Mouse (Mus musculus): Measurements from ENCODE around the gene Hoxa3.

The Hoxa3 gene

DNA sequence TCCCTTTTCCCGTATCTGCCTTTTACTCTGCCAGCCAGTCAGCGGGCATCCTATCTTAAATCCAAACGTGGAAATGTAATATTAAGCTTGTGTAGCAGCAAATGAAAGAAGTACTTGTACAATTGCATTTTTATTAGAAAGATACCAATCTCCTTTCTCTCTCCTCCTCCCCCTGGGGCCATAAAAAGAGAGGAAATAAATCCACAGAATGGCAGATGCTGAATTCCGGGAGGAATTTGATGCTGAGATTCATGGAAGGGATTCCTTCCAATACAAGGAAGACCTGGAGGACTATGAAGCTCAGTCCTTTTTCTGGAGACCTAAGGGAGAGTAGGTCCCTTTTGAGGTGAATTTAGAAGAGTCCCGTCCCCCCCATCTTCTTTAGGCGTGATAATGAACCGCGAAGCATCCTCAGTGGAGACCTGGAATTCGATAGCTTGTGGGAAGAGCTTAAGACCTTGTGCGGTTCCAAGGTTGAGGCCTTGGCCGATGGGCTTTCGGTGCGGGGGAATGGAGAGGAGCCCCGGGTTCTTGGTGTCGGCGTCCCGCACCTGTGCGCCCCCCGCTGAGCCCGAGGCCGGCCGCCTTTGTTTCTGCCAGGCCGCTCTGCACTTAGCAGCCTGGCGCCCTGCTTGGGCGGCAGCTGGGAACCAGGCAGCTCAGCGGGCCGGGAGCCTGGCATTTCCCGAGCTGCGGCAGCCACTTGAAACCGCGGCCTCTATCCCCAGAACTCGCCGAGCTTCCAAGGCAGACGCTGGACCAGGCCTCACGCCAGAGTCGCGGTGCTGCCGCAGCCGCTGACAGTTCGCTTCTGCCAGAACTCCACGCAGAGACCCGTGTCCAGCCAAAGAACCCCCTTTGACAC lies 44.7 kb downstream of the Hoxa3 start:
- DNase-seq (ENCODE audit: low read depth, low spot score): no peak

DNA sequence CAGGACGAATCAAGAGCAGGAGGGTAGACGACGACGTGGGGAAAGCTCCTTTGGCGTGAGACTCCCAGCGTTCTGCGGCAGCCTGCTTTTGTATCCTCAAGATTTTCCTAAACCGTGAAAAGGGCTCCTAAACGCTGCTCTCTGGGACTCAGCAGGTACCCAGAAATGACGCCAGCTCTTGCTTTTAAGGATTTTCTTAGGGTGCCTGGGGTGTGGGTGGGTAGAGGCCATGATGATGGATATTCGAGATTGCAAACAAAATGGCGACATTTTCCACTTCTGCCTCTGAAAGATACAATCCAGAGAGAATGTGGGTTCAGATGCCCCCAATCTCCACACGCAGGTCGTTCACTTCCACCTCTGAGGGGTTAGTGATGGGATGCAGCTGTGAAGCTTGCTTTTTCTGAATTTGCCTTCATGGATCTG lies 45.4 kb downstream of the Hoxa3 start:
- no peak for DNase-seq (ENCODE audit: low read depth, low spot score)

- DNase-seq (ENCODE audit: low read depth, low spot score): no peak
Measured at GRCm38 (mm10) chr6:52167176-52167575, 46.0 kb downstream of the Hoxa3 start.

GRCm38 (mm10) chr6:52166431-52167077 lies 46.6 kb downstream of the Hoxa3 start:
- no peak for DNase-seq (ENCODE audit: low read depth, low spot score)

DNA sequence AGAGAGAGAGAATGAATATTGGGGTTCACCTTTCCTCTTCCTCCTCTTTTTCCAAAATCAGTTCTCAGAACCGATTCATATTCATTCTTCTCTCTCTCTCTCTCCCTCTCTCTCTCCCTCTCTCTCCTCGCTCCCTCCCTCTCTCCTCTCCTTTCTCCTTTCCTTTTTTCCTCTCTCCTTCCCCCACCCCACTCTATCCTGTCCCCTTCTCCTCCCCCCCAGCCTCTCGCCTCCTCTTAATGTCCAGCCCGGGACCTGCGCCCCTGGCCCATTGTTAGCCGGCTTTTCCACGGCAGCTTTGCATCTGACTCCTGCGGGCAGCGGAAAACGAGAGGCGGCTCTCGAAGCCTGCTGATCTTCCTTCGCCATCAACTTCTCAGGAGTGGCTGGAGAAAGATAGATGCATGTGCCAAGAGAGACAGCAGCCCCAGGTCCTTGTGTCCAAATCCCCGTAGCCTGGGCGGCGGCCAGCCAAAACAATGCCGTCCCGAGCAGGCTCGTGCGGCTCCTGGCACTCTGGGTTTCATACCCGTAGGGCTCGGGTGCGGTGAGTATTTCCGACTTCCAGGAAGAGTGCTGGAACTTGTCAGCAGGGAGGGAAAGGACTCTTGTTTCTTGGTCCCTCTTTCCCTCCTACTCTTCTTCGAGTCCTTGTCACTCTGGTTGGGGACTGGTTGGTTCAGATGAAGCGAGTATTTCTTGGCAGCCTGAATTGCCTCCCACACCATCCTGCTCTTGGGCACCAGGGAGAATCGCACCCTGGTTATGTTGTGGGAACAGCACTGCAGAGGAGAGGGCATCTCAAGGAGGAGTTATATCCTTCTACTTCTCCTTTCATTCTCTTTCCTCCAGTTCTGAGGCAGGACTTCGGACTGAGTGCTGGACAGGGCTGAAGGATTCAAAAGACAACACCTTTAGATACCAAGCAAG lies 47.4 kb downstream of the Hoxa3 start:
- no peak for DNase-seq (ENCODE audit: low read depth, low spot score)

- DNase-seq (ENCODE audit: low read depth, low spot score): no peak
Measured at GRCm38 (mm10) chr6:52164626-52165440, 48.3 kb downstream of the Hoxa3 start, which contains the start of gene Hoxa2. Hoxa2 (minus strand) TSS chr6:52164831.

GRCm38 (mm10) chr6:52164051-52164625 lies 49.0 kb downstream of the Hoxa3 start:
- no peak for DNase-seq (ENCODE audit: low read depth, low spot score)

DNA sequence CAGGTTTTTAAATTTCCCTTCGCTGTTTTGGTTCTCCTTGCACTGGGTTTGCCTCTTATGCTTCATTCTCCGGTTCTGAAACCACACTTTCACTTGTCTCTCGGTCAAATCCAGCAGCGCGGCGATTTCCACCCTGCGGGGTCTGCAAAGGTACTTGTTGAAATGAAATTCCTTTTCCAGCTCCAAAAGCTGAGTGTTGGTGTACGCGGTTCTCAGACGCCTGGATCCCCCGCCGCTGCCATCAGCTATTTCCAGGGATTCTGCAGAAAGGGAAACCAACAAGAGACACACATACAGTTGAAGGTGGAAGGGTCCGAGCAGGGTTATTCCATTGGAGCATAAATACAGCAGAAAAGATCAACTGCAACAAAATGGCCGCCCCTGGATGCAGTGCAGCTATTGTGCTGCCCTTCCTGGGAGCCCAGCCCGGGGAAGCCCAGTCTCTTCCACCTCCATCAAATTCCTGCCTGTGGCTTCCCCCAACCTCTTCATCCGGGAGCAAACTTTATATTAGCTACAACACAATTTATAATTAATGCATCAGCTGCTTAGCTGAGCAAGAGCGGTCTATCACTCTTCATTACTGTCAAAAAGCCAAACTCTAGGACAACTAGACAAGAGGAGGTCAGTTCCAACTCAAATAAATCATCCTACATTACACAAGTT lies 49.6 kb downstream of the Hoxa3 start:
- DNase-seq (ENCODE audit: low read depth, low spot score): no peak

- DNase-seq (ENCODE audit: low read depth, low spot score): no peak
Measured at GRCm38 (mm10) chr6:52162611-52163365, 50.3 kb downstream of the Hoxa3 start.

- DNase-seq (ENCODE audit: low read depth, low spot score): no peak
Measured at GRCm38 (mm10) chr6:52162093-52162380, 51.1 kb downstream of the Hoxa3 start.

- no peak for DNase-seq (ENCODE audit: low read depth, low spot score)
Measured at GRCm38 (mm10) chr6:52161336-52162092, 51.6 kb downstream of the Hoxa3 start.

- DNase-seq (ENCODE audit: low read depth, low spot score): no peak
Measured at GRCm38 (mm10) chr6:52160511-52161335, 52.4 kb downstream of the Hoxa3 start.

DNA sequence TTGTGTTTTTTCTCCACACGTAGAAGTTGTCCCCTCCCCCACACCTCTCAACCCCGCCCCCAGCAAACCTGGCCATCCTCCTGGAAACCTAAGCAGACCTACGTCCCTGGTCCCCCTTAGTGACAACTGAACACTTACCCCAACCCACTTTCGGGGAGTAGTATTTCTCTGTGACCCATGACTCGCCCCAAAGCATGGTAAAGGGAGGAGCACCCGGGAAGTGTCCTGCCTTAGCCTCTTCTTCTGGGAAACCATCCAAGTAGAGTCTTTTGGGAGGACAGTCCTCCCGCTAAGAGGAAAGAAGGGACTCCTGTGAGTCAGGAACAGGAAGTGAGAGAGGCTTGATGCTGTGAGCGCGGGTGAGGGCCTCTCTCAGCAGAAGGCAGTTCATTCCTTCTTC lies 53.2 kb downstream of the Hoxa3 start:
- no peak for DNase-seq (ENCODE audit: low read depth, low spot score)

GRCm38 (mm10) chr6:52159164-52159761 lies 53.9 kb downstream of the Hoxa3 start:
- no peak for DNase-seq (ENCODE audit: low read depth, low spot score)

DNA sequence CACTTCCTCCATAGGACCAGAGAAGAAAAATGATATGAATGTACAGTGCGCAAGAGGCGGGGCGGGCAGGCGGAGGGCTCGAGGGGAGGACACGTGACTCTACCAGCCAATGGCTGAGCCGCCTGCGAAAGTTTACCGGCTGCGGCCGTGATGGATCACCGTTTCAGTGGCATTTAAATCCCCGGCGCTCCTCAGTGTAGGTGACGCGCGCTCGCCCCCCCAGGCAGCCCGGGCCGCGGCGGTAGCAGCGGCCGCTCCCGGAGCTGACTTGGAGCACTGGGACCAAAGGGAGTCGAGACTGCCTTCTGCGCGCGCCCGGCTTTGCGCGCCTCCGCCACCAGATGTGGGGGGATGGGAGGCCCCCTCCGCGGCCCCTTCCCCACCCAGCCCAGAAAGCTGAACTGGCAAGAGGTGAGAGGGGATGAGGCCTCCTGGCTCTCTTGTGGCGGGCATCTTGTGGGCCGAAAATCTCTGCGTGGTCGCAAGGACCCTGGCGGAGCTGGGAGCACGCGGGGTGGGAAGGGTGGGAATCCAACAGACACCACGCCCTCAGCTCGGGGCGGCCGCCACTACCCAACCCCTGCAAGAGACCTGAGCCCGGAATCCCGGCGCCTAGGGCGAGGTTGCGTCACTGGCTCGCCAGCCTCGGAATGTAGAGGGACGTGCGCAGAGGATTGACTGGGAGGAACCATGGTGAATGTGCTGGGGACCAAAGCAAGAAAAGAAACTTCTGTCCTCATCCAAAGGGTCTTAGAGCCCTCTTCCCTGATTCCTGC lies 54.7 kb downstream of the Hoxa3 start, which contains the start of gene Hoxa1:
TSS of gene Hoxa1 (minus strand) at position 42 of the 776 bp plus-strand sequence.
- no peak for DNase-seq (ENCODE audit: low read depth, low spot score)

GRCm38 (mm10) chr6:52157466-52158275 lies 55.5 kb downstream of the Hoxa3 start:
- DNase-seq (ENCODE audit: low read depth, low spot score): no peak

All from c-Kit-negative CD71-positive TER-119-positive erythroid progenitor cells, embryonic 14.5 days (primary cell).